Mouse (Mus musculus) E14TG2a.4 (cell line): Measurements from ENCODE around the gene Igf2bp3.

Experiments used
- CTCF ChIP-seq: conservative IDR thresholded peaks from 2 replicates; pipeline ENCODE4 v1.5.1; 2014; ENCODE audit warnings: low read length
- NANOG ChIP-seq: IDR thresholded peaks from 2 replicates; pipeline ENCODE4 v1.6.1; 2014; ENCODE audit warnings: borderline replicate concordance, low read length, mixed read lengths
- POU5F1 ChIP-seq: IDR thresholded peaks from 2 replicates; pipeline ENCODE4 v1.6.1; 2014; ENCODE audit warnings: low read length, borderline replicate concordance

GRCm38 (mm10) chr6:49150349-49151229 is 64.2 kb downstream of the Igf2bp3 start:
- TF ChIP-seq CTCF (no peak), POU5F1 (no peak), NANOG (no peak)
